Mouse (Mus musculus) ES-E14 (cell line): ENCODE measurements at regions not wholly inside any gene's neighbourhood (a gene's known extent, or its start where the extent isn't known, plus 50 kb on each side); places are given as distances from the start of the nearest gene placed in this dataset.

Experiments
- CHD2 ChIP-seq: IDR thresholded peaks from 2 replicates; pipeline ENCODE4 v1.6.1; 2014; ENCODE audit warnings: mild to moderate bottlenecking, low read depth, low read length, inconsistent platforms
- HCFC1 ChIP-seq: IDR thresholded peaks from 2 replicates; pipeline ENCODE4 v1.6.1; 2012; ENCODE audit warnings: low read length, inconsistent platforms, borderline replicate concordance; ENCODE audit not compliant: insufficient read depth
- MAFK ChIP-seq: IDR thresholded peaks from 2 replicates; pipeline ENCODE4 v1.6.1; 2014; ENCODE audit warnings: mild to moderate bottlenecking, low read depth, low read length, inconsistent platforms; ENCODE audit not compliant: insufficient read depth
- ZNF384 ChIP-seq: IDR thresholded peaks from 2 replicates; pipeline ENCODE4 v1.6.1; 2012; ENCODE audit warnings: low read depth, low read length, inconsistent platforms

GRCm38 (mm10) chr12:45710766-45711165 is 636.3 kb upstream of the Stxbp6 start:
- TF ChIP-seq HCFC1, result no peak
- TF ChIP-seq MAFK, result no peak
- TF ChIP-seq ZNF384, result no peak
- TF ChIP-seq CHD2, result no peak
